Mouse (Mus musculus) kidney, adult 8-10 months (tissue): Measurements from ENCODE around the gene Calr.

Source experiments
- DNase-seq, 2 experiments: peaks; one replicate each; pipeline ENCODE4 v3.0.0; 2022

Calr gene

DNA sequence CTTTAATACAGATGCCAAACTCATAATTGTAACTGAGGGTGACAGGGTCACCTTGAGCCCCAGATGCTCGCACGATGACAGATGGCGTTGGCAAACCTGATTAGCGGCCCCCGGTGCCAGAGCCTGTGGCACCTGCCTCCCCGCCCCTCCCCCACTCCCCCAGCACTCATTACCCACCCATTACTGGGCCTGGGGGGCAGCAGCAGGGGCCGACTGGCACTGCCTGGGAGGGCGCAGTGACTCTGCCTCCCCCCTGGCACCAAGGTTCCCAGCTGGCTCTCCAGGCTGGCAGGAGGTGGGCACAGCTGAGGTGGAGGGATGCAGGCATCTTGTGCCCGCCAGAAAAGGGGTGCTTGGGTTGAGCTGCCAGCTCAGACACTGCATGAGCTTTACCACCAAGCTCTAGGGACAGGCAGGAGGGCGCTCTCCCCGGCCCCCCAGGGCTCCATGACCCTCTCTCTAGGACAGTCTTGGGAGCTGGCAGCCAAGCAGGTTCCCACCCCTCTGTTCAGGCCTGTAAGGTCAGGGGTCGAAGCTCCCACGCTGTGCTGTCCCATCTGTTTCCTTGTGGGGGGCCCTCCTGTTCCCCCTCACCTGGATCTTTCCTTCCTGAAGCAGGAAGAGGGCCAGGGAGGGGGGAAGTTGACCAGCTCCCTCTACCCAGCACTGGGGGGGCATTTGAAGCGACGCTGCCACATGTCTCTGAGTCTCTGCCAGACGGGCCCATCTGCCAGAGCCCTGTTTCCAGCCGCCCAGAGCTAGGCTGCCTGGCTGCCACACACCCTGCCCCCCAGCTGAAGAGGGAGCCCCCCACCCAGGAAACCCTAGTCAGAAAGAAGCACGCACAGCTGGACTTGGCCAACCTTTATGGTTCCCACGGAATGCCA lies 31.9 kb downstream of the Calr start:
- DNase-seq, result no peak

GRCm38 (mm10) chr8:84814240-84814554 lies 32.5 kb downstream of the Calr start:
- no peak for DNase-seq

DNA sequence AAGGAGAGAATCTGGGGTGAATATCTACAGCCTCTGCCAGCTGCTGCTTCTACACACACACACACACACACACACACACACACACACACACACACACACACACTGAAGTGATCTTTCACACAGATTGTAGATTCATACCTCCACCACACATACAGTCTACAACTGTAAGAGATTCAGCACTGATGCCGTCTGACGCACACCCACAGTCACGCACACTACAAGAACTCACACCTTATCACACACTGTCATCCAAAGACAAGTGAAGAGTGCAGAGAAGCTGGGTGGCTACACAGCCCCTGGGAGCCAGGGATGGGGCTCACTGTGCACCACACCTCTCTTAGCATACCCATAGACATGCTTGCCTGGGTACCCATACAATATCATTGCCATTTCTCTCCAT lies 32.9 kb downstream of the Calr start:
- DNase-seq, result no peak

DNA sequence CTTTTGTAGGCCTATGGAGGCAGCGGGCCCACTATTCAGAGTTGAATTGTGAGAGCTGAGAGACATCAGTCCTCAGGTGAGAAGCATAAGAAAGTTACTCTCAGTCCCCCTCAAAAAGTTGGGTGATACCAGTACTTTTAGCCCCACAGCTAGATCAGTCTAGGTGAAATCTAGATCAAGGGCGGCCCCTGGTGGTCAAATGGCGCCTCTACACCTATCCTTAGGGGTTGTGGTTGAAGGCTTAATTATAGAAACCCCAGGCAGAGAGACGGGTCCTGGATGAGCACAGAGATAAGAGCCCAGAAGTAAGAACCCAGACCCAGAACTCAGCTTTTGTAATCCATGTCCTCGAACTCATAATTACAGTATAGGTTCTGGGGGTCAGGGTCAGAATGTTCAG lies 33.7 kb downstream of the Calr start:
- DNase-seq, result peak; percentile 67 to 86

GRCm38 (mm10) chr8:84811303-84811702 lies 35.4 kb downstream of the Calr start:
- DNase-seq, result no peak

DNA sequence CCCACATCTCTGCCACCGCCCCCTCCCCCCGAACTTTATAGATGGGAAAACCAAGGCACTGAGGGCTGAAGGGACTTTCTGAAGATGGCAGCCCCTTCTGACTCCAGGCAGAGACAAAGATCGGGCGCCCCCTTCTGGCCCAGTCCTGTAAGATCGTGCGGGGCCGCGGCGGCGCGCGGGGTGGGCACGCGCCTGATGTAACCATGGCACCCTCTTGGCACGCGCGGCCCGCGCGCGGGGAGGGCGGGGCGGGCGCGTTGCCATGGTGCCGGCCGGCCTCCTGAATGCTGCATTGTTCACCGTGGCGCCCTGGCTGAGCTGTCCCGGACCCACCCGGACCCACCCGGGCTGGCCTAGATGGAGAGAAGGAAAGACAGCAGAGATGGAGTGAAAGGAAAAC lies 35.8 kb downstream of the Calr start:
- peak; percentile 84 to 92 for DNase-seq

- DNase-seq, result no peak
Measured at GRCm38 (mm10) chr8:84809941-84810280, 36.8 kb downstream of the Calr start.

DNA sequence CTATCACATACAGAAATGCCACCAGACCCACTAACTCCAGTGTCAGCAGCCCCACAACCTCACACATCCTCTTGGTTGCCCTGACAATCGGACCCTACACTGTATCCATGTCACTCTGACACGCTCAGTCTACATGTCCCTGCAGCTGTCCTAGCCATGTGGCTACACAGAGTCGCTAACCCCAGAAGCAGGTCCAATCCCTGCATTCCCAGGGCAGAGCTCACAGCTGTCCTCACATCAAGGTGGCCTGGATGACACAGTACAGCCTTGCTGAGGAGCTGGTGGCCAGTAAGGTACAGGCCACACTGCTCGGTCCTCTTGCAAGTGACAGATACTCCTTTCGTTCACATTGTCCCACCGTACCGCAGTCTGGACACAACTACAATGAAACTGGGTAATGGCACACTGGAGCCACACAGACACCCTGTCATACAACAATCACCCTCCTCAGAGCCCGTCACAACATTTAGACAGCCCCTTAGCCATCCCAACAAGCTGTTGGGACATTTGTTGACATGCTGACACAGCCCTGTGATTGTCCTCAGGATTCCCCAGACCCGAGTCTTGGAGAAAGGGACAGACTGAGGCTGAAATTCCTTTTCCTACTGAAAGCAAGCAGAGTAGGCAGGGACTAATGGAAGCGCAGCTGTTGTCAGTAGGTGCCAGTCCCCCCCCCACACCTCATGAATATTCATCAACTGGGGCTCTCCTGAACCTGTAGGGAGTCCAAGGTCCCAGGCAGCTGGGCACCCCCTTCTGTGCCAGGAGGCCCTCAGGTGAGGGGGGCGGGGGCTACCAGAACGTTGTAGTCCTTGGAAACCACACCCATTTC lies 37.4 kb downstream of the Calr start:
- DNase-seq, result no peak

DNA sequence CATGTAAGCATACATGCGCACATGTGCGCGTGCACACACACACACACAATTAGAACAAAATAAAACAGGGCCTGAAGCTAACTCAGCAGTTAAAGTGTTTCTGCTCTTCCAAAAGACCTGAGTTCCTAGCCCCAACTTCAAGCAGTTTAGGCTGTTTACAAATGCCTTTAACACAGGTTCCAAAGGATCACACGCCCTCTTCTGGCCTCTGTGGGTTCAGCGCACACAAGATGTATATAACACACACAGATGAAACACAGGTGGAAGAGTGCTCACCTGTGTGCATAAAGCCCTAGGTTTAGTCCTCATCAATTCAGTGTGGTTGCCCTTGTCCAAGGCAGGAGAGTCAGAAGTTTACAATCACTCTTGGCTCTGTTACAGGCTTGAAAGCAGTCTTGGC lies 40.7 kb downstream of the Calr start:
- DNase-seq, result no peak

GRCm38 (mm10) chr8:84799999-84800831 lies 46.5 kb downstream of the Calr start, which contains the start of gene Nfix:
Gene Nfix, minus strand, starts transcription at chr8:84800344.
- peak; percentile 58 to 63 for DNase-seq

- peak; percentile 29 to 47 for DNase-seq
Measured at GRCm38 (mm10) chr8:84799136-84799931, 47.4 kb downstream of the Calr start.

DNA sequence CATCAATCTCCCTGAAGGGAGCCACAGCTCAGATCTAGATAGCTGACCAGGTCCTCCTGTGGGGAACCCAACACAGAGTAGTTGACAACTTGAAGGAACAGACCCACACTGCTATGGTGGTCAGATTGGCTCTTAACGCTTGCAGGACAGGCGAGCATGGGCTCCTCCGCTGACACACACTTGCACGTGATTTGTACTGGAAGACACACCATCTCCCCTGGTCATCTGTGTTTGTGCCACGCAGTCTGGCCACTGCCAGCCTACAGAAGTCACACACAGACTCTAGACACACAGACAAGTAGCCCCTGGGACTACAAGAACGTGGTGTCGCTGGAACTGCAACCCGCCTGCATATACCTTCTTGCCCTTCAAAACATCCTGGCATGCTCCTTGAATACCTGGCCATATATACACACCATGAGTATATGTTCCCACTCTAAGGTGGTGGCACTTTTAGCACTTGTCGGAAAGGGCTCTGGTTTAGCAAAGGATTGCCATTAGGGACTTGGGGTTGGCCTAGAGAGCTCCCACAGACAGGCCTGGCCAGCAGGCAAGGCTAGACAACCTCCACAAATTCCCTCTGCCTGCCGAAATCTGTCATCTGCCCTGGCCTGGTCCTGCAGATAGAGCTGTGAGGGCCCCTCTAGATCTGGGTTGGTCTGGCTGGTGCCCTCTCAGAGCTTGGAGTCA lies 48.1 kb downstream of the Calr start:
- no peak for DNase-seq

DNA sequence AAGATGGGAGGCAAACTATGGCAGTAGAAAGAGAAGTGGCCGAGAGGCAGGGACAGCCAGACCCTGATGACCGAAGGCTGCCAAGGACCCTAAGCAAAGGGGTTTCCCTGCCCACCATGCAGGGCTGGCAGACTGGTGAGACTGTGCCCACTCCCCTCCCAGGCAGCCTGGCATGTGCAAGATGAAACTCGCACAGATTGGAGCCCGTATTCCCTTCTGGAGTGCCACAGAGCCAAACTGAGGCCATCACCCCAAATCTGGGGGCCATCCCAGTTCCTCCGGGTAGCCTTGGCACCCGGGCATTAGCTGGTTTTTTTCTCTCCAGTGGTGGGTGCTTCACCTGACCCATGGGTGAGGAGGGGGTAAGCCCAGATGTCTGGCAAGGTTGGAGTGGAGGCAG lies 48.8 kb downstream of the Calr start:
- DNase-seq, result no peak

DNA sequence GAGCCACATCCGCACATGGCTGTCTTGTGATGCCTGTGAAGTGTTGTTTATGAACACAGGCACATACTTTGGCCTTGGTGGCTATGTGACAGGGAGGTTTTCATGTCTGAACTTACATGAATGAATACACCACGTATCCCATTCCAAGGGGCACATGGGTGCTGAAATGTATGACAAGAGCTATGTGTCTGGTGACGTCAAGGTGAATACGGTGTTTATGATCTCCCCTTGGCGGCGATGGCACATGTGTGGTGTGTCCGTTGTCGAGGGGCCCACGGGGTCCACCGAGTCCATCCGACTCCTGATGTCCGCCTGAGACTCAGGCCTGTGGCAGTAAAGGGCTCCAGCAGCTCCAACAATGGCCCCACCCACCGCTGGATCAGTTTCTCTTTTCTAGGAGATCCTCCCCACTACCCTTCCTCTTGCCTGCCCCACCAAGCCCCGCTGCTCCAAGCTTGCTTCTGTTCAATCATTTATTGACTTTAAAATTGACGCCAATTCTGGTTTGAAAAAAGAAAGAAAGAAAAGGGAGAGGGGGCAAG lies 49.4 kb downstream of the Calr start:
- no peak for DNase-seq

GRCm38 (mm10) chr8:84794486-84794885 lies 52.2 kb downstream of the Calr start:
- no peak for DNase-seq

GRCm38 (mm10) chr8:84793791-84794485 lies 52.8 kb downstream of the Calr start:
- no peak for DNase-seq

DNA sequence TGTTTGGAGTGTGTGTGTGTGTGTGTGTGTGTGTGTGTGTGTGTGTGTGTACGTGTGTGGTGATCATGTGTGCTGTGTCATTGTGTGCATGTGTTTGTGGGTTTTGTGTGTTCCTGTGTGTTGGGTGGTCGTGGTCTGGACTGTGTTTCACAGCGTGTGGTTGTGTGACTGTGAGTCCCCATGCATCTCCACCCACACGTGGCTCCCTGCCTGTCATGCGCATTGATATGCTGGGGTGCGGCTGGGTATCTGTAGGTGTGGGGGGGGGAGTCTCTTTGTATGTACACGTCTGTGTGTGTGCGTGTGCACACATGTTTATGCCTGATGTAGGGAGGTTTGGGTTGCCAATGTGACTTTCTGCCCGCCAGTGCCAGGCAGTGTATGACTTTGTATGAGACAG lies 53.6 kb downstream of the Calr start:
- DNase-seq, result no peak

DNA sequence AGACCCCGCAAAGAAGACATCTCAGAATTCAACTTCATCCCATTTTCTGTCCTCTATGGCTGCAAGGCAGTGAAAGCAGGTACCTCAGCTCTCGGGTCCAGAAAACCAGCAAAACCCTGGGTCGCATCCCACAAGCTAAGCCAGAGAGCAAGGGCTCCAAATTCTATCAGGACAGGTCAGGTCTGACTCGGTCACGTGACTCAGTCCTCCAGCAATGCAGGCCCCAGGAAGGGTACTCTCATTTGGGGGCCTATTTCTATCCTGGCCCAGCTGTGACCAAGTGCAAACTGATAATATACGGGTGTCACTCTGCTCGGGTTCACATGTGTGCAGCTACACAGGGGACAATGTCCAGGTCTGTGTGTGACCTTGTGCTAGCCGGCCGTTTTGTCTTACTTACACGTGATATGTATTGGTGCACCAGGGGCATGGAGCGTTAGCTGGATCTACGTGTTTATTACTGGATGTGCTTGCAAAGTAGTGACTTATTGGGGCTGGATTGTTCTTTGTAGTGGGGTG lies 54.2 kb downstream of the Calr start:
- no peak for DNase-seq
